Mouse (Mus musculus) heart, embryonic 15.5 days (tissue): Measurements from ENCODE around the gene Ttll4. TPM values are rescaled to one million over a fixed set of nuclear protein-coding genes. Genes with fewer than 3 reads are reported as not detected.

Experiments used
- polyA plus RNA-seq: library from polyadenylated mRNA; unstranded; fragments of >200 nt; fragmentation: Nextera tagmentation; extraction: Ambion mirVana; gene quantifications from 2 replicates; pipeline ENCODE4 v1.2.1, GENCODE M21; 2015

Ttll4 gene
- polyA plus RNA-seq, 1 experiment from 2014 or later = 7.3 TPM

Other genes starting within 250 kb of the Ttll4 start
- 25.8 and 32.4 TPM in 2 replicates for gene Cnot9, start 155.7 kb upstream of the Ttll4 start, polyA plus RNA-seq
- gene Plcd4, start 118.9 kb upstream of the Ttll4 start, polyA plus RNA-seq = 0.30 and 0.86 TPM in 2 replicates
- gene Usp37, start 117.5 kb upstream of the Ttll4 start, polyA plus RNA-seq = 14.4 and 19.9 TPM in 2 replicates
- gene Zfp142, start 73.5 kb upstream of the Ttll4 start, polyA plus RNA-seq = 4.4 and 6.0 TPM in 2 replicates
- gene Bcs1l, start 73.5 kb upstream of the Ttll4 start, polyA plus RNA-seq = 19.1 and 21.2 TPM in 2 replicates
- gene Rnf25, start 60.3 kb upstream of the Ttll4 start, polyA plus RNA-seq = 18.9 and 23.6 TPM in 2 replicates
- gene Stk36, start 60.3 kb upstream of the Ttll4 start, polyA plus RNA-seq = 3.4 and 3.7 TPM in 2 replicates
- 10.7 and 12.1 TPM in 2 replicates for gene Cyp27a1, start 51.8 kb downstream of the Ttll4 start, polyA plus RNA-seq
- gene Prkag3, start 87.5 kb downstream of the Ttll4 start, polyA plus RNA-seq = 3.8 and 4.6 TPM in 2 replicates
- gene Wnt6, start 110.1 kb downstream of the Ttll4 start, polyA plus RNA-seq = 0.13 and 0.57 TPM in 2 replicates
- gene Wnt10a, start 129.8 kb downstream of the Ttll4 start, polyA plus RNA-seq = 0.16 TPM in 1 of 2 replicates, not detected in the other
- 0.08 TPM in 1 of 2 replicates, not detected in the other for gene Cdk5r2, start 193.2 kb downstream of the Ttll4 start, polyA plus RNA-seq
- 0.37 and 0.68 TPM in 2 replicates for gene Fev, start 223.7 kb downstream of the Ttll4 start, polyA plus RNA-seq
- not detected in 2 replicates for gene Cryba2, start 231.4 kb downstream of the Ttll4 start, polyA plus RNA-seq